23 mouse cellular contexts compared by ENCODE assay signal in genomic region chr12:53474486-53474885, GRCm38 (mm10).
DNase-seq lines count a peak whose midpoint lies in the region; TF ChIP-seq lines count a peak whose summit lies in the region.
"Had no signal": no experiment of that assay in that cellular context is flagged by ENCODE, and none has a peak within 500 bp of the region (broad histone marks: within the 10 kb centered on the region; RNA-seq: fewer than 3 reads in every experiment).

No protein-coding gene starts in this region.

- no peak for TF ChIP-seq POLR2A in cerebellum, adult 2 months (IDR thresholded peaks at IDR 0.05; ENCODE audit: borderline replicate concordance, insufficient read depth, low read length)

- no peak overlapping the region for H3K4me3 ChIP-seq in cerebellum, adult 2 months (replicated peaks; ENCODE audit: insufficient read depth, low read depth, low read length)
- H3K4me3 ChIP-seq: embryonic facial prominence, embryonic 13.5 days; embryonic facial prominence, embryonic 15.5 days; erythroblast, embryonic 14.5 days; forebrain, embryonic 10.5 days; forebrain, embryonic 12.5 days; forebrain, embryonic 15.5 days had no signal

- peak; percentile 34 for DNase-seq in embryo, embryonic 10.5 days (ENCODE audit: low spot score)
- no peak for DNase-seq in embryo, embryonic 9.5 days (ENCODE audit: extremely low spot score)
- DNase-seq in ES-CJ7 (ENCODE audit: low read depth, low spot score) (peak; percentile 85), R1 (ENCODE audit: low read depth, low spot score) (peak; percentile 87)
- no peak for DNase-seq in cerebellum, adult 2 months
- no peak for DNase-seq in layer of hippocampus, postnatal 36 days
- DNase-seq in ovary, postnatal 10 days (ENCODE audit: low spot score), result no peak
- DNase-seq: adrenal gland, adult 8-10 months; adrenal gland, postnatal 14 days; adrenal gland, postnatal 36 days; cerebellum, adult 11-12 months; cerebellum, adult 8-10 months; cerebellum, adult 9-11 months; cerebellum, postnatal 14 days; cerebellum, postnatal 36 days; forebrain, postnatal 0 days had no signal

- TF ChIP-seq CTCF in cerebellum, adult 2 months (IDR thresholded peaks at IDR 0.05; ENCODE audit: borderline replicate concordance, insufficient read depth, low read depth, low read length), result no peak

- no peaks in the 10 kb centered on the region for H3K27me3 ChIP-seq in cerebellum, adult 2 months (ENCODE audit: control insufficient read depth, insufficient read depth, low read length)
- H3K27me3 ChIP-seq: embryonic facial prominence, embryonic 13.5 days; embryonic facial prominence, embryonic 15.5 days; forebrain, embryonic 12.5 days; forebrain, embryonic 15.5 days; Patski had no signal

- H3K27ac ChIP-seq in cerebellum, adult 2 months (ENCODE audit: insufficient read depth, low read length), result no peak overlapping the region
- H3K27ac ChIP-seq: embryonic facial prominence, embryonic 13.5 days; embryonic facial prominence, embryonic 15.5 days; forebrain, embryonic 10.5 days; forebrain, embryonic 12.5 days; forebrain, embryonic 15.5 days had no signal

- no peaks in the 10 kb centered on the region; the same call in 1 of the 2 replicates for H3K4me1 ChIP-seq in cerebellum, adult 2 months (ENCODE audit: control insufficient read depth, insufficient read depth, low read length)
- H3K4me1 ChIP-seq: embryonic facial prominence, embryonic 15.5 days; forebrain, embryonic 15.5 days had no signal

Comparison
In these comparisons a context has a peak if more than half of its experiments do, and no peak if none do; other contexts are left out.
1. DNase-seq: peak in embryo, embryonic 10.5 days (single experiment), ES-CJ7 (single experiment) and R1 (single experiment); none in embryo, embryonic 9.5 days (single experiment), cerebellum, adult 2 months (0 of 2), layer of hippocampus, postnatal 36 days (0 of 2) and ovary, postnatal 10 days (single experiment).